Mouse (Mus musculus): ENCODE measurements around the gene Arhgap11a.

GRCm38 (mm10) chr2:113823909-113824308 is 24.6 kb downstream of the Arhgap11a start:
- TF ChIP-seq RCOR1 (IDR thresholded peaks at IDR 0.05; ENCODE audit: low read depth, low read length) (no peak), GATA1 (IDR thresholded peaks at IDR 0.05; ENCODE audit: low read depth, low read length) (no peak), POLR2A (IDR thresholded peaks at IDR 0.05; ENCODE audit: control insufficient read depth in 1 of 2, insufficient read depth in 1 of 2, low read depth in 1 of 2, low read length in 2 of 2, poor library complexity in 1 of 2) (no peak), ZC3H11A (IDR thresholded peaks at IDR 0.05; ENCODE audit: low read depth, low read length) (peak; percentile 21; the same call in 1 of the 2 replicates), TAL1 (IDR thresholded peaks at IDR 0.05; ENCODE audit: low read length) (no peak), CTCF (IDR thresholded peaks at IDR 0.05 in 2 of 3, conservative IDR thresholded peaks at IDR 0.05 in 1 of 3; ENCODE audit: control insufficient read depth in 1 of 3, insufficient read depth in 1 of 3, low read depth in 2 of 3, low read length in 3 of 3, poor library complexity in 1 of 3, severe bottlenecking in 1 of 3) (peak; percentile 65 to 77 (median 74)), POLR2AphosphoS5 (IDR thresholded peaks at IDR 0.05; ENCODE audit: borderline replicate concordance, low read depth, low read length) (no peak), EP300 (IDR thresholded peaks at IDR 0.05; ENCODE audit: low read depth in 1 of 2, low read length in 2 of 2) (no peak), ELF1 (IDR thresholded peaks at IDR 0.05; ENCODE audit: low read depth, low read length) (no peak), ZNF384 (IDR thresholded peaks at IDR 0.05; ENCODE audit: low read depth, low read length) (no peak), MYC (IDR thresholded peaks at IDR 0.05; ENCODE audit: low read depth, low read length) (no peak)
